Comparison of ENCODE assay signal across 7 mouse cellular contexts in the genomic region with DNA sequence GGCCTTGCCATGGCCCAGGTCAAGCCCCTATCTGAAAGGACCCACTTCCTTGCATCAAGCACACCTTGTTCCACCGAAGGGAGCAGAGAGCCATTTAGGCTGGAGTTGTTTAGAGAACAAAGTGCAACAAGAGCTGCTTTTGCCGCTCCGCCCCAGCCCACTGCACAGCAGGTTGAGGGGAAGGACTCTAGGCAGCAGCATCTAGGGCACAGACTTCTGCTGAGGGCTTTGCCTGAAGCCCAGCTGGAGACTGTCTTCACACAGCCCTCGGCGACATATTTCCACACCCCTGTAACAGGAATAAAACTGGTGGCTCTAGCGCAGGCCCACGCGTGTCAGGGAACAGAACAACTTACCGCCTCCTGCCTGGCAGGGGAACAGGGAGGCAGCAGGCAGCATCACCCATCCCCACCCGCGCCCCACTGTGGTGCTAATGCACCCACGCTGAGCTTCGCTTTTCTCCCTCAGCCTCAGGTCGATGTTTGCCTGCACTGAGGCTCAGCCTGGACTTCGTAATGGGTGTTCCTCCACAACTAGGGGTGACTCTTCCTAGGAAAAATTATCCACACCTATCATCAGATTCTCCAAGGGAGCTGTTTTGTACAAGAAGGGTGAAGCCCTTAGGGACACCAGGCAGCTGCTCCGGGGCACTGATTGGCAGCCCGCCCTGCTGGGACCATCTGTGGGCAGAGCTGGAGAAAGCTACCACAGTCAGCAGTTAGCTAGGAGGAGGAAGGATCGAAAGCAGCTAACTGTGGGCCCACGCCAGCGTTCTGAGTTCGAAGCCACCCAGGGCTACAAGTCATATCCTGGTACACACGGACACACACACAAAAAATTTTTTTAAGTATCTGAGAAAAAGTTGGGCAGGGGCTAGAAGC. TPM values are rescaled to one million over a fixed set of nuclear protein-coding genes. Genes with fewer than 3 reads are reported as not detected.
DNase-seq lines count a peak whose midpoint lies in the region; ATAC-seq and TF ChIP-seq lines count a peak whose summit lies in the region.

A gene (plus strand): TSS at position 10 of the 881 bp plus-strand sequence.
A gene (minus strand): TSS at position 20 of the 881 bp plus-strand sequence.

- TF ChIP-seq CTCF in G1E (IDR thresholded peaks at IDR 0.05; ENCODE audit: low read depth, low read length) = no peak

- H3K9me3 ChIP-seq in G1E (replicated peaks) = no peaks in the 10 kb centered on the region
- no peaks in the 10 kb centered on the region for H3K9me3 ChIP-seq in limb, embryonic 12.5 days
- no peaks in the 10 kb centered on the region for H3K9me3 ChIP-seq in midbrain, embryonic 12.5 days
- no peaks in the 10 kb centered on the region for H3K9me3 ChIP-seq in stomach, embryonic 14.5 days (ENCODE audit: control insufficient read depth, low read depth, low read length)

- peaks cover 3% of the 10 kb centered on the region; the same call in 1 of the 2 replicates for H3K27me3 ChIP-seq in G1E (ENCODE audit: insufficient read depth, low read length)
- no peaks in the 10 kb centered on the region for H3K27me3 ChIP-seq in limb, embryonic 12.5 days
- no peaks in the 10 kb centered on the region for H3K27me3 ChIP-seq in midbrain, embryonic 12.5 days
- no peaks in the 10 kb centered on the region for H3K27me3 ChIP-seq in stomach, embryonic 14.5 days (ENCODE audit: control insufficient read depth, insufficient read depth, low read length)

- H3K36me3 ChIP-seq in G1E (replicated peaks) = peaks cover 71% of the 10 kb centered on the region
- peaks cover 67% of the 10 kb centered on the region for H3K36me3 ChIP-seq in limb, embryonic 12.5 days
- H3K36me3 ChIP-seq in midbrain, embryonic 12.5 days = peaks cover 51% of the 10 kb centered on the region
- peaks cover 27% of the 10 kb centered on the region for H3K36me3 ChIP-seq in stomach, embryonic 14.5 days (ENCODE audit: control insufficient read depth, insufficient read depth, low read length)

- peak within 1 kb of the TSS; percentile 98 for H3K9ac ChIP-seq in limb, embryonic 12.5 days (replicated peaks)
- H3K9ac ChIP-seq in midbrain, embryonic 12.5 days (replicated peaks) = peak within 1 kb of the TSS; percentile 92
- H3K9ac ChIP-seq in stomach, embryonic 14.5 days (replicated peaks; ENCODE audit: low read depth, low read length) = peak within 1 kb of the TSS; percentile 91

- DNase-seq in G1E (ENCODE audit: low spot score) = no peak
- peak; percentile 41 for DNase-seq in kidney, adult 9 months

- peak within 1 kb of the TSS; percentile 76 for H3K27ac ChIP-seq in brown adipose tissue, adult 24 weeks (replicated peaks; ENCODE audit: low read depth, low read length)
- peak within 1 kb of the TSS; percentile 100 for H3K27ac ChIP-seq in limb, embryonic 12.5 days
- H3K27ac ChIP-seq in midbrain, embryonic 12.5 days (replicated peaks) = peak within 1 kb of the TSS; percentile 96
- H3K27ac ChIP-seq in stomach, embryonic 14.5 days (ENCODE audit: low read length) = peak within 1 kb of the TSS; percentile 97

- peak within 1 kb of the TSS; percentile 95 for H3K4me2 ChIP-seq in limb, embryonic 12.5 days
- peak within 1 kb of the TSS; percentile 95 for H3K4me2 ChIP-seq in midbrain, embryonic 12.5 days (replicated peaks)
- H3K4me2 ChIP-seq in stomach, embryonic 14.5 days (replicated peaks; ENCODE audit: low read depth, low read length) = peak within 1 kb of the TSS; percentile 95

- peaks cover 46% of the 10 kb centered on the region for H3K4me1 ChIP-seq in G1E (ENCODE audit: insufficient read depth, low read depth, low read length)
- peaks cover 18% of the 10 kb centered on the region for H3K4me1 ChIP-seq in brown adipose tissue, adult 24 weeks (ENCODE audit: control insufficient read depth, insufficient read depth, insufficient read length, low read length)
- H3K4me1 ChIP-seq in limb, embryonic 12.5 days (replicated peaks) = peaks cover 43% of the 10 kb centered on the region
- peaks cover 32% of the 10 kb centered on the region for H3K4me1 ChIP-seq in midbrain, embryonic 12.5 days
- peaks cover 17% of the 10 kb centered on the region for H3K4me1 ChIP-seq in stomach, embryonic 14.5 days (ENCODE audit: control insufficient read depth, insufficient read depth, low read length)

- WGBS in limb, embryonic 12.5 days = 29% methylated on average over 22 of the region's 22 CpGs
- 26% methylated on average over 22 of the region's 22 CpGs for WGBS in midbrain, embryonic 12.5 days
- 31% methylated on average over 22 of the region's 22 CpGs for WGBS in stomach, embryonic 14.5 days

- H3K4me3 ChIP-seq in G1E (ENCODE audit: low read depth, low read length) = peak within 1 kb of the TSS; percentile 83
- H3K4me3 ChIP-seq in brown adipose tissue, adult 24 weeks (ENCODE audit: insufficient read depth, low read depth, low read length) = peak within 1 kb of the TSS; percentile 67
- H3K4me3 ChIP-seq in limb, embryonic 12.5 days (replicated peaks) = peak within 1 kb of the TSS; percentile 85
- H3K4me3 ChIP-seq in midbrain, embryonic 12.5 days = peak within 1 kb of the TSS; percentile 87
- peak within 1 kb of the TSS; percentile 87 for H3K4me3 ChIP-seq in stomach, embryonic 14.5 days (ENCODE audit: low read depth, low read length)

- ATAC-seq in G1E (ENCODE audit: extremely low read depth, insufficient number of reproducible peaks, low FRiP score, poor library complexity, severe bottlenecking) = no peak
- ATAC-seq in frontal cortex, adult (ENCODE audit: low TSS enrichment) = peak; percentile 68
- peak; percentile 7; the same call in 1 of the 2 replicates for ATAC-seq in limb, embryonic 12.5 days (ENCODE audit: insufficient number of reproducible peaks, insufficient read depth, low FRiP score, low TSS enrichment, low read depth)
- ATAC-seq in midbrain, embryonic 12.5 days (ENCODE audit: low FRiP score, low read depth) = peak; percentile 19; the same call in 1 of the 2 replicates
- no peak for ATAC-seq in stomach, embryonic 14.5 days (ENCODE audit: insufficient number of reproducible peaks, insufficient read depth, low FRiP score, low read depth)

RNA-seq across cellular contexts. Expression of the first gene that starts in this region (rescaled TPM):
- total RNA-seq in G1E (2014; fragmentation: Nextera tagmentation) (not detected in 2 replicates), G1E (2017) (not detected in 2 replicates)
- polyA plus RNA-seq in G1E (2012) = not detected in 2 replicates
- not detected in 2 replicates for polyA plus RNA-seq in brown adipose tissue, adult 24 weeks (2012; ENCODE audit: insufficient read depth, insufficient read length, missing spikeins)
- polyA plus RNA-seq in limb, embryonic 12.5 days (2016; fragmentation: Nextera tagmentation; extraction: Ambion mirVana) = not detected in 2 replicates
- 0.78 TPM in 1 of 2 replicates, not detected in the other for polyA plus RNA-seq in midbrain, embryonic 12.5 days (2016; fragmentation: Nextera tagmentation; extraction: Ambion mirVana)
- not detected in 2 replicates for polyA plus RNA-seq in stomach, embryonic 14.5 days (2014; fragmentation: Nextera tagmentation; extraction: Ambion mirVana)

RNA-seq across cellular contexts. Expression of the second gene that starts in this region (rescaled TPM):
- total RNA-seq in G1E (2014; fragmentation: Nextera tagmentation) (258 and 309 TPM in 2 replicates), G1E (2017) (77.5 and 94.4 TPM in 2 replicates)
- 365 and 413 TPM in 2 replicates for polyA plus RNA-seq in G1E (2012)
- polyA plus RNA-seq in brown adipose tissue, adult 24 weeks (2012; ENCODE audit: insufficient read depth, insufficient read length, missing spikeins) = 3.4 and 6.1 TPM in 2 replicates
- polyA plus RNA-seq in limb, embryonic 12.5 days (2016; fragmentation: Nextera tagmentation; extraction: Ambion mirVana) = 508 and 509 TPM in 2 replicates
- polyA plus RNA-seq in midbrain, embryonic 12.5 days (2016; fragmentation: Nextera tagmentation; extraction: Ambion mirVana) = 278 and 309 TPM in 2 replicates
- 149 and 157 TPM in 2 replicates for polyA plus RNA-seq in stomach, embryonic 14.5 days (2014; fragmentation: Nextera tagmentation; extraction: Ambion mirVana)

Comparison
In these comparisons a context has a peak if more than half of its experiments do, and no peak if none do; other contexts are left out.
1. RNA of the second gene that starts in this region (polyA plus RNA-seq): 508 to 509 TPM in limb, embryonic 12.5 days, 365 to 413 TPM in G1E, 278 to 309 TPM in midbrain, embryonic 12.5 days and 149 to 157 TPM in stomach, embryonic 14.5 days; 3.4 to 6.1 TPM in brown adipose tissue, adult 24 weeks; every median in the first group is over 10 times any median in the second.
2. ATAC-seq: peak in frontal cortex, adult (single experiment), limb, embryonic 12.5 days (single experiment) and midbrain, embryonic 12.5 days (single experiment); none in G1E (single experiment) and stomach, embryonic 14.5 days (single experiment).
3. Peak in every context shown above with its lines, with median percentiles within 50 percentile points of each other: H3K4me3 ChIP-seq, H3K27ac ChIP-seq, H3K4me2 ChIP-seq and H3K9ac ChIP-seq.